ENCODE assay signal across 35 mouse cellular contexts in the genomic region with DNA sequence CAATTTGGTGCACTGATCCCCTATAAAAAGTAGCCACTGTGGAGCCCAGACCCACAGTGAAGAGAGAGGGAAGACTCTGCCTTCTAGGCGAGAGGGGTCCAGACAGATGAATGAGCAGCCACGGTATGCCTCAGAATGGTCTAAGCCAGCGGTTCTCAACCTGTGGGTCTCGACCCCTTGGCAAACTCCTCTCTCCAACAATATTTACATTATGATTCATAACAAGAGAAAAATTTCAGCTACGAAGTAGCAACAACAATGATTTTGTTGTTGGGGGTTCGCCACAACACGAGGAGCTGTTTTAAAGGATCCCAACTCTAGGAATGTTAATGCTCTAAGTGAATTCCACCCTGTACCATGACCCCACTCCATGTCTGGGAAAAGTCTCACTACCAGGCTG.
"Had no signal": no experiment of that assay in that cellular context is flagged by ENCODE, and none has a peak within 500 bp of the region (broad histone marks: within the 10 kb centered on the region; RNA-seq: fewer than 3 reads in every experiment).

No protein-coding gene starts in this region.

- H3K4me1 ChIP-seq: heart, embryonic 12.5 days; heart, embryonic 13.5 days; heart, embryonic 15.5 days; hindbrain, embryonic 15.5 days; intestine, embryonic 15.5 days had no signal

- DNase-seq: heart, postnatal 10 days; heart, postnatal 14 days; heart, postnatal 36 days; heart, postnatal 4 days; kidney, adult 11 months; kidney, adult 18-20 months; kidney, adult 2 months; kidney, adult 8-10 months; kidney, adult 9 months; kidney, postnatal 10 days; kidney, postnatal 14 days; kidney, postnatal 25 days; kidney, postnatal 36 days; kidney, postnatal 4 days; layer of hippocampus, adult 9-11 months; layer of hippocampus, postnatal 36 days had no signal

- H3K27ac ChIP-seq: heart, embryonic 13.5 days; heart, embryonic 15.5 days; hindbrain, embryonic 10.5 days; hindbrain, embryonic 12.5 days; hindbrain, embryonic 13.5 days; hindbrain, embryonic 14.5 days; hindbrain, embryonic 15.5 days; hindbrain, postnatal 0 days; intestine, embryonic 15.5 days; kidney, embryonic 15.5 days; kidney, postnatal 0 days; layer of hippocampus, adult 2 months; left cerebral cortex, adult 2 months had no signal

- H3K9me3 ChIP-seq: heart, embryonic 12.5 days; heart, embryonic 13.5 days; heart, embryonic 15.5 days; hindbrain, embryonic 10.5 days; hindbrain, embryonic 12.5 days; hindbrain, embryonic 13.5 days; hindbrain, embryonic 15.5 days; intestine, embryonic 15.5 days; kidney, embryonic 15.5 days had no signal

- ATAC-seq: hindbrain, embryonic 16.5 days; hindbrain, postnatal 0 days; inflammation-experienced regulatory T-cells, adult 6 months; intestine, embryonic 15.5 days; intestine, embryonic 16.5 days; intestine, postnatal 0 days had no signal

- H3K4me2 ChIP-seq: heart, embryonic 11.5 days; heart, embryonic 12.5 days; heart, embryonic 13.5 days; heart, embryonic 15.5 days; hindbrain, embryonic 12.5 days; hindbrain, embryonic 13.5 days; hindbrain, embryonic 14.5 days; hindbrain, embryonic 15.5 days; intestine, embryonic 15.5 days; kidney, embryonic 15.5 days had no signal

- H3K9ac ChIP-seq: heart, embryonic 12.5 days; heart, embryonic 13.5 days; heart, embryonic 15.5 days; hindbrain, embryonic 12.5 days; hindbrain, embryonic 13.5 days; hindbrain, embryonic 14.5 days; hindbrain, embryonic 15.5 days; intestine, embryonic 15.5 days; kidney, embryonic 15.5 days had no signal

- H3K27me3 ChIP-seq: heart, embryonic 12.5 days; heart, embryonic 13.5 days; heart, embryonic 15.5 days; hindbrain, embryonic 12.5 days; hindbrain, embryonic 13.5 days; hindbrain, embryonic 15.5 days; intestine, embryonic 15.5 days; kidney, embryonic 15.5 days had no signal

- H3K4me3 ChIP-seq: heart, embryonic 12.5 days; heart, embryonic 13.5 days; heart, embryonic 15.5 days; hindbrain, embryonic 10.5 days; hindbrain, embryonic 12.5 days; hindbrain, embryonic 13.5 days; hindbrain, embryonic 15.5 days; intestine, embryonic 15.5 days; kidney, embryonic 15.5 days; layer of hippocampus, adult 2 months; left cerebral cortex, adult 2 months had no signal

- H3K36me3 ChIP-seq: heart, embryonic 12.5 days; heart, embryonic 13.5 days; heart, embryonic 15.5 days; hindbrain, embryonic 10.5 days; hindbrain, embryonic 12.5 days; hindbrain, embryonic 13.5 days; hindbrain, embryonic 15.5 days; intestine, embryonic 15.5 days; kidney, embryonic 15.5 days had no signal
